Mouse (Mus musculus) left cerebral cortex, postnatal 25 days (tissue): ENCODE measurements around the gene Gm39653. TPM values are rescaled to one million over a fixed set of nuclear protein-coding genes. Genes with fewer than 3 reads are reported as not detected.

Source experiments
- DNase-seq, 2 experiments: peaks; one replicate each; pipeline ENCODE4 v3.0.0; 2022; ENCODE audit warnings: low spot score in 2 of 2, mixed read lengths in 1 of 2
- intact Hi-C: fragments of 180-260 bp; cut with DNase I; formaldehyde crosslinking; loops from one replicate; pipeline ENCODE4 v1.15.1; 2025
- total RNA-seq, 2 experiments: library from RNA; stranded (reverse); gene quantifications; 2 replicates each; pipeline ENCODE4 v1.2.3; 2021

Gm39653 gene
- total RNA-seq, 2 experiments from 2014 or later, result 0.66 to 0.71 TPM

DNA sequence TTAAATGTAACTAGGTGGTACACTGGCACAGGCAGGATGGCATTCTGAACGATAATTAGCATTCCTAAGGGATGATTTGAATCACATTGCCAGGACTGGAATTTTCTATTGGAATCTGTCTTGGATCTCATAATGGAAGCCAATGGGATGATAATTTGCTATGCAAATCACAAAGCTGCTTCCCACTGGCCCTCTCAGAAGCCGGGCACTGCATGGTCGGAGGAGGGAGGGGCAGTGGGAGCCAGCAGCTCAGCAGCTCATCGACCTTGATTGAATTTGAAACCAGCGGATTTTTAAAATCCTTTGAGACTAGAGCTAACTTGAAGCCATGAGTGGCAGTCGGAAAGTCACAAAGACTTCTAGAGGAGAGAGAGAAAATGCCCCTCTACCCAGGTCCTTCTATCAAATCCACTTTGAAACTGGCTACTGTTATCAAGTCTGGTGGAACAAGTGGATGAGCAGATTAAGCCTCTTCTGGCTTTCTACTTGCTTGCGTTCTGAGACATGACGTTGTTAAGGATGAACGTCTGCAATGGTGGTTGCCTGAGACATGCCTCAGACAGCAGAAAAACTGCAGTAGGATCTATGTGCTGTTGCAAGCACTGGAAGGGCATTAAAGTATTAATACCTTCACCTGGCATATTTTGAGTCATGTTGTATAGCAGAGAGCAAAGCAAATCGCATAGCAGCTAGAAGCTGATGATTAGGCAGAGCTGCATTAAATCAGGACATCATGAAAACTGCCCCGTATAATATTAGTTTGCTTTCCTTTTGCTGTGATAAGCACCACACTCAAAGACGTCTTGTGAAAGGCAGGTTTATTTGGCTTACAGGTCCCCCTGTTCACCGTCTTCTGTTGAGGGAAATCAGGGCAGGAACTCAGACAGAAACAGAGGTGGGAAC, 52.4 kb downstream of the Gm39653 start:
- peak; percentile 15 to 18 for DNase-seq
- intact Hi-C loops, result loop anchor here (1.0 to 10.0 kb wide), 7 partner anchors 64 to 1039 kb away; partner anchors contain the start of genes 4933402D24Rik, Fastkd2, Klf7 and Mdh1b

DNA sequence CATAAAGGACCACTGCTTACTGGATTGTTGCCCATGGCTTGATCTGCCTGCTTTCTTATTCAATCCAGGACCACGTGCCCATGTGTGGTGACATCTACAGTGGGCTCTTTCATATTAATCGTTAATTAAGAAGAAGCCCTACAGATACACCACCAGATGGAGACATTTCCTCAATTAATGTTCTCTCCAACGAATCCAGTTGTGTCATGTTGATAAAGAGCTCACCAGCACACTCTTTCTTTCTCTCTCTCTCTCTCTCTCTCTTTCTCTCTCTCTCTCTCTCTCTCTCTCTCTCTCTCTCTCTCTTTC, 53.0 kb downstream of the Gm39653 start:
- peak; percentile 16 to 60 for DNase-seq
- intact Hi-C loops, result loop anchor here (1.0 to 10.0 kb wide), 7 partner anchors 63 to 1038 kb away; partner anchors contain the start of genes 4933402D24Rik, Fastkd2, Klf7 and Mdh1b

Other genes with a start within 250 kb of the Gm39653 start
- gene Adam23, start 170.1 kb upstream of the Gm39653 start, total RNA-seq, result 100 to 1,000 TPM; 132 to 176 TPM
- gene Dytn, start 71.0 kb downstream of the Gm39653 start, total RNA-seq, result under 1 TPM in 1 of 2 experiments, not detected in 1; 0.07 TPM
- 1 to 10 TPM in 1 of 2 experiments, under 1 TPM in 1; 0.37 to 1.3 TPM for gene Mdh1b, start 114.3 kb downstream of the Gm39653 start, total RNA-seq
- gene Fastkd2, start 114.6 kb downstream of the Gm39653 start, total RNA-seq, result 10 to 100 TPM; 22.0 to 22.5 TPM
- not detected for gene 4933402D24Rik, start 153.3 kb downstream of the Gm39653 start, total RNA-seq